Mouse (Mus musculus): ENCODE data around the gene Decr2.
"Not testable (repeated sequence)": the region's sequence is repeated elsewhere in the genome, so short reads cannot be mapped to it uniquely, and the experiment has no call there.

The Decr2 gene

DNA sequence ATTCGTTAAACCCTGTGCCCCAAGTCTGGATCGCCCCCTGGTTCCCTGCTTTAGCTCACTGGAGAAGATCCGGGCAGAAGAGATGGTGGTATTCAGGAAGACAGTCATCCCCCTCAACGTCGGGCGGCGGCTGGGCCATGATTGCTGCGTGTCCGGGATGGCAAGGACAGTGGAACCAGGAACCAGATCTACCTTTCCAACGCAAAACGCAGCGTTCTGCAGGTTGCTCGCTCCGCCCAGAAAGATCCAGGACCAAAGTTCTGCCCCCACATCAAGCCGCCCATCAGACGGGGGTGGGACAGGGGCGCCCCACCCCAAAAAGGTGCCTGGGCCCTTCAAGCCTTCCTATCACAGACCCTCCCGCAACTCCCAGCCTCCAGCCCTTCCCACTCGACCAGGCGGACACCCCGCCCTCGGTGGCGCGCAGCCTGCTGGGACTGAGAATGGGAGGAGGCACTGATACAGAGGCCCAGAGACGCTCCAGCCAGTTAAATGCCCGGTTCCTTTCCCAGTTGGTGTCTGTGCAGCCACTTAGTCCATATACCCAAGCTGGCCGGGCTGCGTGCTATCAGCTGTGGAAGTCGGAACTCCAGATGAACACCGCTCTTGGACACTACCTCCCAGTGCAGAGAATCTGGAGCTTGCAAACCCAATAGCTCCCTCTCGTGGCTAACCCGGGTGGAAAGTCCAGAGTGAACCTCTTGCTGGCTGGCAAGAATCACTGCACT is at the start of gene Decr2:
Decr2 (minus strand) TSS at position 433 of the 728 bp plus-strand sequence.
- peak; percentile 87 to 90 for DNase-seq

DNA sequence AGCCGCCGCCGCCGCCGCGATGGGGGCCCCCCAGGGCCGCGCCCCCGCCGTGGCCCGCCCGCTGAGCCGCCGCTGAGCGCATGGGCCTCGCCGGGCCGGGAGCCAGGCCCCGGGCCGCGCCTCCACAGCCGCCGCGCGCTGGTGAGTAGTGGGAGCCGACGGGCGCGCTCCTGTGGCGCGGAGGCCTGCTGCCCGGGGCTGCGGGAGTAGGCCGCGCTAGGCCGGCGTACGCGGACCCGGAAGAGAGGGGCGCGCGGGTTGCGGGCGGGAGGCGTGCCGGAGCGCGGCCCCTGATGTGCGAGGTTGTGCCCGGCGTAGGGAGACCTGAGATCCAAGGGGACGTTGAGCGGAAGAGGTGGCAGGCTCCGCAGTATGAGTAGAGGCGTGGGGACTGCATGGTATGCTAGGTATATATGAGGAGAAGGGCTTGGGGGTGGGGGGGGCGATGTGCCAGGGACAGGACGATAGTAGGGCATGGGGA is 48.8 kb upstream of the Decr2 start:
- DNase-seq: peak; percentile 40 to 49

DNA sequence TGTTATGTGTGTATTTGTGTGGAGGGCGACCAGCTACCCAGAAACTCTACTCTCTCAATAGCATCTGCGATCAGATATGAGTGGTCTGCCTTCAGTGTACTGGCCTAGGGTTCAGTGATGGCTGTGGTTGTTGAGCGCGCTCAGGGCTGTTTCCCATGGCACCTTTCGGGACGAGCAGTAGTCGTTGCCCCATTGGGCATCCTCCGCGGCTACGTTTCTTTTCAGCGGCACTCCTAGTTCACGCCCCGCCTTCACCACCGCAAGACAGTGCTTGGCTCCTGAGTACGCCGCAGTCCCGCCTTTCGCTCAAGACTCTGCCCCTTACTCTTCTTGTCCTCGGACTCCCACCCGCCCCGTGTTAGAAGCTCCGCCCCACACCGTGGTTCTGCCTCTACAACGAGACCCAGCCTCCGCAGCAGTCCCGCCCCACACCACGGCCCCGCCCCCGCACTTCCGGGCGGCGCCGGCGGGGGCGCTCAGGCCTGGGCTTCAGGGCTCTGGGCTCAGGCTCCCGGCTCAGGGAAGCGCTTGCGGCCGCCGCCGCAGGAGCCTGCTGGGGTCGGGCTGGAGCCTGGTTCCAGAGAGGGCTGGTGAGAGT is 48.2 kb upstream of the Decr2 start, which contains the start of gene Axin1:
Axin1 (plus strand) TSS at position 450 of the 598 bp plus-strand sequence.
- DNase-seq: peak; percentile 87 to 93

DNA sequence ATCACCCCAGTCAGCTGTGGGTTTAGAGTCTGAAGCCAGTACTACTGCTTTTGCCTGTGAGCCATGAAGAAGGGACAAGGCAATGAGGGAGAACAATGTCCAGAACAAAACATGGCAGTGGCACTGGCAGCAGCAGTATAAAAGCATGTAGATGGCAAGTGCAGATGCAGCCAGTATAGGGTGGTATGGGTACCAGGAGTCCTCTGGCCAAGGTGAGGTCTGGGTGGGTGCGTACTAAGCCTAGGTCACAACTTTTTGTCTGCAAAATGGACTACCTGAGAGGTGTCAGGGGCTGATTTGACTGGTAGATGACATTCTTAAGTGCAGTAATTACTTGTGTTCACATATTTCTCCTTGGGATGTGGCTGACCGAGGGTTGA is 47.6 kb upstream of the Decr2 start:
- DNase-seq: no peak

DNA sequence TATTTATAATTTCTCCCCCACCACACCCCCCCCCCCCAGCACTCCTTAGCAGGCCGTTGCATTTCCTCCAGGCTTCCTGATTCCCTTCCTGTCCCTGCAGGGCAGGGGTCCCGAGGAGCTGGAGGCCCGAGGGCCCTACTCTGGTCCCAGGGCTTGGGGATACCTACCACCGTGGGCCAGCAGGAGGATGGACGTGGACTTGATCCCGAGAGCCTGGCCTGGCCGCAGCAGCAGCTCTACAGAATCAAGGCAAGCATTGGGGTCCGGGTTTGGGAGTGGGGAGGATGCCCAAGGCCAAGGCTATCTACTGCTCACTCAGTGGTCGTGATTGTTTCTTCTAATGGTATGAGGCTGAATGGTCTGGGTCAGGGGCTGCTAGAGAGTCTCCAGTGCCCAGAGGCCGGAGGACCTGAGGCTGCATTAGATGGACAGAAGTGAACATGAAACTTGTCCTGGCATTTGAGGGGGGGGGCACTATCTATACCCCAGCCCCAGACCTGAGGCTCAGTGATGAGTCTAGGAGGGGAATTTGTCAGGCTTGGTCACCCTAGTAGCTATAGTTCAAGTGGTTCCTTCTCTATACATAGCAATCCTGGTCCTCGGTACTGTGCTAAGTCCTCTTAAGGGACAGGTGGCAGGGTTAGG is 47.1 kb upstream of the Decr2 start:
- DNase-seq: no peak

DNA sequence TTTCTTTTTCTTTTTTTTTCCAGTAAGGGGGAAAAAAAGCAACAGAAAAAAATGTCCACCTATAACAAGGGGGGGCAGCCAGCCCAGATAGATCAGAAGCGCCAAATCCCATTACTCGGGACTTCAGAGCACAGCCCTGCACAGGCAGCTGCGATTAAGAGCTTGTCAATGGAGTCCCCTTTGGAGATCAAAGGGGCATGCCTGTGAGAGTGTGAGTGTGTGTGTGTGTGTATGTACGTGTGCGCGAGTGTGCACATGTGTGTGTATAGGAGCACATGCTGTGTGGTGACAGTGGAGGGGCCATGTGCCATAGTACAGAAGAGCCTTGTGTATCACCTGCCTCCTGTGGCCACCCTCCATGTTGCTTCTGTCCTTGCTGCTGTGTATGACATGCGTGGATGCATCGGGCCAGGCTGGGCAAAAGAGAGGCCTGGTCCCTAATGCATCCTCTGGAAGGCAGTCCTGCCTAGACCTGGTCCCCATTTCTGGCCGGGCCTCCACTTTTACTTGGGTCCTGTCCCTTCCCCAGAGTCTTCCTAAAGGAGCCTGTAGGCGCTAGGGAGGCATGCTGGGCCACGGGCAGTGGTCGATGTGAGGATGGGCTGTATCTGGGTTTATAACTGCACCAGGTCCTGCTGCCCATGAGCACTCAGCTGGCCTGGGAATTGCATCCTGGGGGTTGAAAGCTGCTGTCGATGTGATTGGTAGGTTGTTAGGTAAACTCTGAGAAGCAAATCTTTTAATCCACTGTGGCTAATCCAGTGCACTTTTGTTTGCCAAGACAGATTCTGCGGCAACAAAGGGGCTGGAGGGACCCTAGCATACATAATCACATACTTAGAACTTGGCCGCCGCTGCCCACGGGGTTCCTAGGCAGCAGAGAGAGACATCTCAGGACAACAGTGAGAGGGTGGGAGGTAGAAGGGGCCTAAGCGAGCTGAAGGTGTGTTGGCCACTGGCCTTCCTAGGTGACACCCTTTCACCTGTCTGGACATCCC is 42.0 kb upstream of the Decr2 start:
- DNase-seq: no peak

DNA sequence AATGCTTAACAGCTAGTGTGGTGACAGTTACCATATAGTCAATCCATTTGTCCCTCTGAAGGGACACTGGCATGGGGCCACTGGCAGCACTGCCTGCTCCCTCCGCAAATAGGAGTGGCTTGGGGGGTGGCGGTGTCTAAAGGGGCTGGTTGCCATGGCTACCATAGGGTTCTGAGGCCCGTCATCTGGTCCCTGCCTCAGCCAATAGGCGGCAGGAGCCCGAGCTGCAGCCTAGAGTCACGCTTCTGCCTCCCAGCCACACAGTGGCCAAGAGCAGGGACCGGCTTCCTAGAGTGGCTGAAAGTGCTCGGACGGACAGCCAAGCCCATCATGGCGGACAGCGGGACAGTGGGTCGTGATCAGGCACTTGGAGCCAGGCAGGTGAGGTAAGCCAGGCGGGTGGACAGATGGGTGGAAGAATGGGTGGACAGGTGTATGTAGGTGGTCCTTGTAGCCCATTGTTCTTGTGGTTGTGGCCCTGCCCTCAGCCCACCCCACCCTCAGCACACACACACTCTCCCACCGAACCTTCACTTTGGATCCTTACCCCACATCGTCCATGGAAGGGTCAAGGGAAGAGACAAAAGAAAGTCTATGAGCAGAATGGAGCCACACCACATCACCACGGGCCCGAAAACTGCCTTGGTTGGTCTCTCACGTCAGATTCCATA is 41.1 kb upstream of the Decr2 start:
- no peak for DNase-seq

DNA sequence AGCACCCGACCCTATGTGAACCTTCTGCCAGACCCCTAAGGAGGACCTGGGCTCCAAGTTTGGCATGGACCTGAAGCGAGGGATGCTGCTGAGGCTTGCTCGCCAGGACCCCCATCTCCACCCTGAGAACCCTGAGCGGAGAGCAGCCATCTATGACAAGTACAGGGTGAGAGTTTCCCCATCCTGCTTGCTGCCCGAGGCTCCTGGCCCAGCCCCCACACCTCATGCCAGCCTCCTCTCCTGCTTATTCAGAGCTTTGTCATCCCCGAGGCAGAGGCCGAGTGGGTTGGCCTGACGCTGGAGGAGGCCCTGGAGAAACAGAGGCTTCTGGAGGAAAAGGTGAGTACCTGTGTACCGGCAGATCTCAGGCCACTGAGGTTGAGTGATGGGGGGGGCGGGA is 35.1 kb upstream of the Decr2 start:
- DNase-seq: no peak

DNA sequence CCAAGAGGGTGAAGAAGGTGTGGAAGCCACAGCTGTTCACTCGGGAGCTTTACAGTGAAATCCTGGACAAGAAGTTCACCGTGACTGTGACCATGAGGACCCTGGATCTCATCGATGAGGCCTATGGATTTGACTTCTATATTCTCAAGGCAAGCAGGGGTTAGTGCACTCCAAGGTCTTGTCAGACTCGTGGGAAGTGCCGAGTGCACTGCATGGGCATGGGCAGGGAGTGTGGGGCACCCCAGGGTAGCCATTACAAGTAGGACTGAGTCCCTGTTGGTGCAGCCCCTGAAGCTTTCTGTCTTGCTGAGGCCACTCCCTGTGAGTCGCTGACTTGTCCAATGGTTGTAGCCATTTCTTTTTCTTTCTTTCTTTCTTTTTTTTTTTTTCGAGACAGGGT is 34.4 kb upstream of the Decr2 start:
- no peak for DNase-seq

DNA sequence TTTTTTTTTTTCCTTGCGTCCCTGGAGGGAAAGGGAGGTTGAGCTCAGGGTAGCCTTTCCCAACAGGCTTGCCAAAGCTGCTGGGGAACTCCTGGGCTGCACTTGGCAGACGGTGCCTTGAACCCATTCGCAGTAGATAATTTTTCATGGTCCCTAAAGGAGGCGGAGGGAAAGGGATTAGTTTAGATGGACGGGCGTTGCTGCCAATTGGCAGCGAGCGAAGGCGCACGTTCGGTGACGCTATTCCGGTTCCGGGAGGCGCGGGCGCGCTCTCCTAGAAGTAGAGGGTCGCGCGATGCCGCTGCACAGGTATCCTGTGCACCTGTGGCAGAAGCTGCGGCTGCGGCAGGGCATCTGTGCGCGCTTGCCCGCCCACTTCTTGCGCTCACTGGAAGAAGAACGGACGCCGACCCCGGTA is 33.1 kb upstream of the Decr2 start, which contains the start of gene Mrpl28:
Mrpl28 (plus strand) TSS at position 234 of the 418 bp plus-strand sequence.
- peak; percentile 95 to 96 for DNase-seq

DNA sequence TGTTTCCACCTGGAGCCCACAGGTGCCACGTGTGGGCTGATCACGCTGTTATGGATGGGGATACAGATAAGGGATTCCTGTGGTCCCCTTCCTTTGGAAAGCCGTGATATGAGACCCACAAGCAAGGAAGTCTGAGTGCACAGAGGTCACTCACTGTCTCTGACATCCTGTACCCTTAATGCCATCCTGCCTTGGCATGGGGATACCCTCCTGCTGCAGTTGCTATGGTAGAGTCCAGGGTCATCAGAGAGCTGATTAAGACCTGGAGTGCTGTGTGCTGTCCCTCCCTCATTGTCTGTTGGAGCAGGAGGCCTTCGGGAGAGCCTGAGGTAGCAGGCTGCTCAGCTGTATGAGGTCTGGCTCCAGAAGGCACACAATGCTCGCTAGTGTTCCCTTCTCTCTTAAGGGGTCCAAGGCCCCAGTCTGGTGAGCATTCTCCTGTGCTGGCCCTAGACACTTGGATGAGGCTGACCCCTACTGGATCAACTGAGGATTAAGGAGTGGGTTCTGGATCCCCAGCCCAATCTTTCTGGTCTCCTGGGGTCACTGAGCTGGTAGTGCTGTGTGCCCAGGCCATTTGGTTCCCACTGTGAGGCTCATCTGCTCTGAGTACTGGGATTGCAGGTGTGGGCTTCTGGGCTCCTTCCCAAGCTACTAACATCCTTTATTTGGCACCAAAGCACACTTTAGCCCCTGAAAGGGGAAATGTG is 32.4 kb upstream of the Decr2 start:
- DNase-seq: no peak

DNA sequence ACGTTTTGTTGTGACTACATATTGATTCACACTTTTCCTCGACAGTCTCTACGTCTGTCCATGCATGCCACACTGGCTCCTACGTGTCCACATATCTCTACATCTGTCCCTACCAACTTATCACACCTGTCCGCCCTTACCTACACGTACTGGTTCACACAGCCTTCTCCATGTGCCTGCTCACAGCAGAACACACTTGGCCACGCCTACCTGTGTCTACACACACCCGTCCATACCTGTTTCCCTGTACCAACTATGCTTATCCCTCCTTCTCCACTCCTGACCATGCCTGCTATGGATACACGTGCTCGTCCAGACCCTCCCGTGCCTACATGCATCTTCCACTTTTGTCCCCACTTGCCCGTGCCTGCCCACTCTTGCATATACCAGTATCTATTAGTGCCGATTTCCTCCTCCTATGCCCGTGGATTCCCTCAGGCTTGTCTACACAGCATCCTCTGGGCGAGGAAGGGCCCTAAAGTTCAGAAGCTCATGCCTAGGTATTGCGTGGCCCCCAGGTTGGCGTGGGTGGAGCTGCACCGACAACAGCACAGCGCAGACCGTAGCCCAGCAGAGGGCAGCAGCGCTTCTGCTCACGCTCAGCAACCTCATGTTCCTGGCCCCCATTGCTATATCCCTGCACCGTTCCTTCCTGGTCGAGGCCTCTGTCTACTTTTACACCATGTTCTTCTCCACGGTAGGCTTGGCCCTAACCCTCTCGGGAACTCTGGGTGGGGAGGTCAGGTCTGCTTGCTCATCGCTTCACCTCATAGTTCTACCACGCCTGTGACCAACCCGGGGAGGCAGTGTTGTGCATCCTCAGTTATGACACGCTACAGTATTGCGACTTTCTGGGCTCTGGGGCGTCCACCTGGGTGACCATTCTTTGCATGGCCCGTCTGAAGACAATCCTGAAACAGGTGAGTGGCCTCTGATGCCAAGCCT is 29.9 kb upstream of the Decr2 start:
- DNase-seq: peak; percentile 72 to 73

DNA sequence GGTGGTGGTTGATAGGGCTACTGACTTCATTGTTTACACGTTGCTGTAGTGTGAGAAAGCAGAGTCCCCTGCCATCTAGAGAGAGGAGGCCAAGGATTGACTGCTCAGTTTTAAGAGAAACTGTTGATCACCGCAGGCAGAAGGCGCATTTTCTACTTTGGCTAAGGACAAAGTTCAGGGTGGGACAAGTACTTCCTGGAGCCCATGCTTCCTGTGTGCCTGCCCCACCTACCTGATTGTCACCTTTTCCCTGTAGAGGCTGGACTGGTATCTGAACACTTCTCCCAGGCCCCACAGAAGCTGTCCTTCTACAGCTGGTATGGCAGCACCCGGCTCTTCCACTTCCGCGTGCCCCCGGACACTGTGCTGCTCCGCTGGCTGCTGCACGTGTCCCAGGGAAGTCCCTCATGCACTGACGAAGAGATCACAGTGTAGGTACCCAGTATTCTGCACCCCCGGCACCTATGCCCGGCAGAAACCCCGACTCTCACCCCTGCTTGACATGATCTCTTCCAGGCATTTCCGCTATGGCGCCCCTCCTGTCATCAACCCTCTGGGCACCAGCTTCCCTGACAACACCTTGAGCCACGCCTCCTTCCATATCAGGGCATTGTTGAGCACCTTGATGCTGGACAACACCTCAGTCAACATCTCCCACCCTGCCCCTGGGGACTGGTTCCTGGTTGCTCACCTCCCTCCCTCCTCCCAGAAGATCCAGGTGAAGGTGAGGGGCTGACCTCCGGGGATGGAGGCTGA is 26.5 kb upstream of the Decr2 start:
- no peak for DNase-seq

DNA sequence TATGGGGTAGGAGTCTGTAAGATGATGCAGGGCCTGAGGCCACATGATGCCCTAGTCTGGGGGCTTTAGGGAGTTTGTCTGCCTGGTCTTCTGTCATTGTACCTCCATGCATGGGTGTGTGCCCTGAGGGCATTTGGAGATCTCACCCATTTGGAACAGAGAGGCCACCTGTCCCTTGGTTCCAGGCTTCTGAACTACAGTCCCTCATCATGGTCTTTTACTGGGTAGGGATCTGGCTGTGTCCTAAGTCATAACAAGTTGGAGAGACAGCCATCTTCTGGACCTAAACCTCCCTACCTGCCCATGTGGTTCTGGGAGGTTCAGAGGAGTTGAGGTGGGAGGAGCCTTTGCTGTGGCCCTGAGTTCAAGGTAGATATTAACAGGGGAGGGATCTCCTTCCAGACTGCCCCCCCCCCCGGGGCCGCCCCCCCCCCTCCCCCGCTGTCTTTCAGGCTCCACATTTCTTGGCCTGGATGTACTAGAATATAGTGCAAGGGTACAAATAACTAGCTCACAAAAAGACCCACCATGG is 25.9 kb upstream of the Decr2 start:
- no peak for DNase-seq

DNA sequence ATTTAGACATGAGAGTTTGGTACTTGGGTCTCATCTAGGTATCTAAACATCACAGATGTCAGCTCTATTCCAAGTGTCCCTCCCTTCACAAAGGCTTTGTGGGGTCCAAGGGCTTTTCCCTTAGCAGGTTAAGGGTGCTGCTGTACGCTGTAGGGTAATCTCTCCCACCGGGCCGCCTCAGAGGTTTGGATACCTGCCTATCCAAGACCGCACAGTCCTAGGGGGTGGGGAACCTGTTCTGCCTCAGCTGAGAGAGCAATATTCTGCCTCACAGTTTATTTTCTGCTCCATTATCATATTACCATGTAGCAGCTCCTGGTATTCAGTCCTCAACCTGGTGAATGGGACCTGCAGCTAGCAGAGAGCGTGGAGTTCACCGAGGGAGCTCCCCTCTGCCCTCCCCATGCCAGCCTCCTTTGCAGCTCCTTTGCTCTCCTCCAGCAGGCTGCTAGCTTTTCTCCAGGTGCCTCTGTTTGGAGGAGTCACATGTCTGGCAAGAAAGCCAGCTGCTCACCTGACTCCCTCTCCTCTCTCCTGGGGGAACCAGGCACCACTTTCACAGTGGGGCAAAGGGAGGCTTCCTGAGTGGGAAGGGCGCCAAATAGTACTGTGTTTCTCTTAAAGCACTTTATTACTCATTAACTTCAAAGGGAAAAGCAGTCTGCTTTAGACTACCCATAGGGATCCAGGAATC is 25.2 kb upstream of the Decr2 start:
- no peak for DNase-seq

DNA sequence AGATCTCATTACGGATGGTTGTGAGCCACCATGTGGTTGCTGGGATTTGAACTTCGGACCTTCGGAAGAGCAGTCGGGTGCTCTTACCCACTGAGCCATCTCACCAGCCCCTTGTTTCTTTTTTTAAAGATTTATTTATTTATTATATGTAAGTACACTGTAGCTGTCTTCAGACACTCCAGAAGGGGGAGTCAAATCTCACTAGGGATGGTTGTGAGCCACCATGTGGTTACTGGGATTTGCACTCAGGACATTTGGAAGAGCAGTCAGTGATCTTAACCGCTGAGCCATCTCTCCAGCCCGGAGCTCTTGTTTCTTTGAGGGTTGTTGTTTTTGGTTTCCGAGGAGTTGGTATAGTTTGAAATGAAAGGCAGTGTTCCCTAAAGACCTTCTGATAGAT is 24.3 kb upstream of the Decr2 start:
- not testable (repeated sequence) for DNase-seq

DNA sequence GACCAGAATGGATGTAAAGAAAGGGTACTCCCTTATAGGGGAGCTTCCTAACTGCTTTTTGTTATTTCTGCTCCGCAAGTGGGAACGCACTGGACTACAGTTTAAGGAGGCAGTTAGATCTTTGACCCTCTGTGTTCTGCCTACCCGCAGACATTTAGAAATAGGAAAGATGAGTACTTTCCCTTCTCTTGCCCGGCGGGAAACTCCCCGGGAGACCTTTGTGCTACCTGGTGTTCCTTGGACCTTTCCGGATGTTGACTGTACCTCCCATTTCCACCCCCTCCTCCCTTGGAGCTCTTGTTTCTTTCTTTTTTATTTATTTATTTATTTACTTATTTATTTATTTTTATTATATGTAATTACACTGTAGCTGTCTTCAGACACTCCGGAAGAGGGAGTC is 23.9 kb upstream of the Decr2 start:
- DNase-seq: no peak

DNA sequence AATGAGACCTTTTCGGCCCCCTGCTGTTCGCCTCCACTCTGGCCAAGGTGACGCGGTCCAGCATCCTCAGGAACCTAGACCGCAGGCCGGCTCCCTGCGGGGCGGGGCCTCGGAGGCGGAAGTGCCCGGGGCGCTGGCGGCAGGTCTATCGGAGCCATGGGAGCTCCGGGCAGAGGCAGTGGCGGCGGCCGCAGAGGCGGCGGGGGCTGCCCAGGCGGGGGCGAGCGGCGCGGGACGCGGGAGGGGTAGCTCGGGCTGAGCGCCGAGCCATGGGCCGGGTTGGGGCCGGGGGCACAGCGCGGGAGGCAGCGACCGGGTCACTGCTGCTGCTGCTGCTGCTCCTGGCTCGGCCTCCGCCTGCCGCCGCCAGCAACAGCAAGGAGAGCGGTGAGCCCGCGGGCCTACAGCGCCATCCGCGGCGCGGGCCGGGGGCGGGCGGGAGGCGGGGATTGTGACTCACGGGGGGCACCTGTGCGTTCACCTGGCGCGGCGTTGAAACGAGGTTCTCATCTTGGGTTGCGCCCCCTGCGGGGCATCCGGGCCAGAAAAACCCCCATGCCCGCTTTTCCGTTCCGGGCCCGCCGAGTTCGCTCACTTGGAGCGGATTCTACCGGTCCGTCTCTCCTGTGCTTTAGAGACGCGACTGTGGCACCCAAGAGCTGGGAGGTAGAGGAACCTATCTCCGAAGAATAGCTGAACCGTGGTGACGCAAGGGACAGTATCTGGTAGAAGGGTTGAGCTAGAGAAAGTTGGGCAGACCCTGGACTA is 23.2 kb upstream of the Decr2 start, which contains the start of gene Tmem8:
Tmem8 (plus strand) TSS at position 119 of the 768 bp plus-strand sequence.
- peak; percentile 78 to 82 for DNase-seq
